Mouse (Mus musculus) stomach, postnatal 0 days (tissue): ENCODE results near the gene Olfr878.

Experiments used
- CTCF ChIP-seq: IDR thresholded peaks from 2 replicates; pipeline ENCODE4 v1.5.1; 2016; ENCODE audit warnings: antibody characterized with exemption, low read depth, mild to moderate bottlenecking, moderate library complexity
- EP300 ChIP-seq: optimal IDR thresholded peaks from 2 replicates; pipeline ENCODE3; 2016; ENCODE audit warnings: antibody characterized with exemption

GRCm38 (mm10) chr9:37917540-37917939 is at the start of gene Olfr878:
- TF ChIP-seq CTCF (no peak), EP300 (no peak)
